12 mouse cellular contexts compared by ENCODE assay signal in genomic region chr16:87242027-87242426, GRCm38 (mm10).
"Had no signal": no experiment of that assay in that cellular context is flagged by ENCODE, and none has a peak within 500 bp of the region (broad histone marks: within the 10 kb centered on the region; RNA-seq: fewer than 3 reads in every experiment).

No protein-coding gene starts in this region.

- DNase-seq: left cerebral cortex, postnatal 4 days; liver; liver, embryonic 13.5 days; liver, postnatal 0 days; lung, adult 18-20 months; lung, adult 2 months; lung, embryonic 14.5 days; lung, postnatal 10 days; lung, postnatal 14 days; lung, postnatal 36 days; lung, postnatal 4 days; midbrain, embryonic 14.5 days had no signal
